Mouse (Mus musculus): ENCODE measurements around the gene Slain1. TPM values are rescaled to one million over a fixed set of nuclear protein-coding genes. Genes with fewer than 3 reads are reported as not detected.

Slain1 gene
- polyA plus RNA-seq, 1 experiment: 53.0 TPM

GRCm38 (mm10) chr14:103754041-103754440, 104.0 kb downstream of the Slain1 start:
- H3K4me1 ChIP-seq (replicated peaks; ENCODE audit: control insufficient read depth, insufficient read depth, low read length): no peaks in the 10 kb centered on the region
- no peak for DNase-seq
- WGBS: 91% methylated on average over 7 of the region's 7 CpGs
- no peaks in the 10 kb centered on the region for H3K36me3 ChIP-seq (ENCODE audit: control insufficient read depth, insufficient read depth, low read length)
- no peaks in the 10 kb centered on the region for H3K27me3 ChIP-seq (ENCODE audit: control insufficient read depth, insufficient read depth, low read length)
- no peak overlapping the region for H3K4me3 ChIP-seq (ENCODE audit: control insufficient read depth, insufficient read depth, low read length)
- TF ChIP-seq CTCF (IDR thresholded peaks at IDR 0.05; ENCODE audit: borderline replicate concordance, control insufficient read depth, extremely low read depth, insufficient read depth, low read length, poor library complexity) (no peak), POLR2A (IDR thresholded peaks at IDR 0.05; ENCODE audit: control insufficient read depth, extremely low read depth, insufficient read depth, low read length, poor library complexity) (no peak)
- no peak overlapping the region for H3K27ac ChIP-seq (ENCODE audit: control insufficient read depth, insufficient read depth, low read length)

- no peak for DNase-seq
- Histone ChIP-seq H3K4me3 (ENCODE audit: control insufficient read depth, insufficient read depth, low read length) (no peak overlapping the region), H3K27me3 (ENCODE audit: control insufficient read depth, insufficient read depth, low read length) (no peaks in the 10 kb centered on the region), H3K4me1 (replicated peaks; ENCODE audit: control insufficient read depth, insufficient read depth, low read length) (no peaks in the 10 kb centered on the region), H3K36me3 (ENCODE audit: control insufficient read depth, insufficient read depth, low read length) (no peaks in the 10 kb centered on the region), H3K27ac (ENCODE audit: control insufficient read depth, insufficient read depth, low read length) (no peak overlapping the region)
- 95% methylated on average over 9 of the region's 9 CpGs for WGBS
- TF ChIP-seq POLR2A (IDR thresholded peaks at IDR 0.05; ENCODE audit: control insufficient read depth, extremely low read depth, insufficient read depth, low read length, poor library complexity): no peak
- TF ChIP-seq CTCF (IDR thresholded peaks at IDR 0.05; ENCODE audit: borderline replicate concordance, control insufficient read depth, extremely low read depth, insufficient read depth, low read length, poor library complexity): no peak
These were observed 104.4 kb downstream of the Slain1 start for GRCm38 (mm10) chr14:103754465-103754864.

Other genes starting within 250 kb of the Slain1 start
- 0.07 and 0.10 TPM in 2 replicates for gene Scel, start 136.9 kb upstream of the Slain1 start, polyA plus RNA-seq (2012; rRNA removed)
- gene Ednrb, start 194.2 kb downstream of the Slain1 start, polyA plus RNA-seq (2012; rRNA removed): 0.82 and 1.0 TPM in 2 replicates

All from thymus, adult 2 months (tissue).